Mouse (Mus musculus): ENCODE measurements around the gene Plcb4. TPM values are rescaled to one million over a fixed set of nuclear protein-coding genes. Genes with fewer than 3 reads are reported as not detected.

Gene Plcb4
- 7.8 and 16.0 TPM in 2 replicates for polyA plus RNA-seq (2012; rRNA removed; ENCODE audit: low replicate concordance)

GRCm38 (mm10) chr2:135658486-135659390, at the start of gene Plcb4:
Gene Plcb4, plus strand, starts transcription at chr2:135659011.

GRCm38 (mm10) chr2:136051688-136052289, 393.0 kb downstream of the Plcb4 start, which contains the start of gene Lamp5:
Gene Lamp5, plus strand, starts transcription at chr2:136052239.

All from mammary gland, adult 2 months (tissue).